Mouse (Mus musculus) sigmoid colon, adult 10 weeks (tissue): ENCODE data around the gene Nrgn. TPM values are rescaled to one million over a fixed set of nuclear protein-coding genes. Genes with fewer than 3 reads are reported as not detected.

ENCODE experiments used
- polyA plus RNA-seq: library from polyadenylated mRNA; stranded (reverse); fragments of 350-450 nt; fragmentation: Illumina TruSeq; extraction: RNeasy Lipid Tissue Mini Kit (QIAGEN cat#74804); gene quantifications from one replicate; pipeline ENCODE4 v1.2.3, GENCODE M21; 2014; ENCODE audit warnings: low read depth, low replicate concordance

Nrgn gene
- 0.50 TPM for polyA plus RNA-seq

DNA sequence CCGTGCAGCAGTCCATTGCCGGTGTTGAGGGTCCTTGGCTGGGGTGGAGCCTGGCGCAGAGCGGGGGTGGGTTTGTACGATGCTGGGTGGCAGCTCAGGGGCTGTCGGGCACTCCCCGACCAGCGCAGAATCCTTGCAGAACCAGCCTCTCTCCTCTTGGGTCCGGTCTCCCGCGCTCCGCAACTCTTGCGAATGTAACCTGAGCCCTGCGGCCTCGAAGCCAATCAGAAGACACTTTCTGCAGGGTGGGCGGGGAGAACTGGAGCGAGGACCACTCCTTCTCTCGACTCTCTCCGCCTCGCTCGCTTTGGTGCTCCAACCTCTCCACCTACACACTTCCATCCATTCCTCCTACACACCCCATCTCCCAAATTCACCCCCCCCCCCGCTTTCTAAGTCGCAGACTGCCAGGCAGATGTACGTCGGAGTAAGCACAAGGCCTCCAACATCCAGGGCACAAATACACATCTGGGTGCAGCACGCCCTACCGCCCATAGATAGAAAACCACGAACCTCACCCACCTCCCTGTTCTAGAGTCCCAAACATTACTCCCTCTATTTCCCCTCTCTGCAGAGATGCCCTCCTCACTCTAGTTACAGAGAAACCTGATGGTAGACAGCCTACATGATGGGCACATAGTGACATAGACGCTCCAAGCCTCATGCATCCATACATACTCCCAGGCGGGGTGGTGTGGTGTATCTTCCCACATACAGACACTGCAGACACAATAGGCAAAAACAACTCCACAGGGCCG lies at the start of gene Nrgn:
TSS of gene Nrgn (minus strand) at position 369 of the 758 bp plus-strand sequence.

DNA sequence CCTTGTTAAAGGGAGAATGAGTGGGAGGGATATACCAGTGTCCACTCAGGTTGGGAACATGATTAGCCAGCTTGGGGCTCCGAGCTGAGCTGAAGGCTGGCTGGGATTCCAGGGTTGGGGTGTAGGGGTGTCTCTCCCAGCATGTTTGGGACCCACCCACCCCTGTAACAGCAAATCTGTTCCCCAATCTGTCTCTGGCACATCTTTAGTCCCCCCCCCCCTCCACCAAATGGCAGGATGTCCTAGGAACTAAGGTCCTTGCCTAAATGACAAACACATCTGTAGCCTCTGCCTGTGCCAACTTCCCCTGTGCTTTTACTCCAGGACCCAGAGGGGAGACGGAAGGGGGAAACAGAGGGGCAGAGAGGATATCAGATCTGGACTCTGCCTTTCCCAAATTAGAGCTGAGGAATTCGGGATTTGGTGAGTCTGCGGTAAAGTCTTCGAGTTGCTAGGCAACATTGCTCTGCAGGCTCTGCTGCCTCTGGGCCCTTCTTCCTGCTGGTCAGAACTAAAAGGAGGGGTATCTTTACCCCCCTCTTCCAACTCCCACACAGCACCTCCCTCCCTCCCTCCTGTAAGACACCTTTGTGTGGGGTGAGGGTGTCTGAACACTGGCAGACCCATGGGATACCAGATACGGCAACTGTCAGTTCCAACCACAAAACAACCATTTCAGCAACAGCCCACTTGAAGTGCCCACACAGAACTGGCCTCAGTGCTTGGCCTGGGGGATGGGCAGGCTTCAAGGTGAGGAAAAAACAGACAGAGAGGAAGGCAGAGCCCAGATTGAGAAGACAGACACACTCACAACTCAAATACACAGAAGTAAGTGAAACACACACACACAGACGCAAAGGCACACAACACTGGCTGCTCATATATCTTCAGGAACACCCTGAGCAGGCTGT lies 2.4 kb upstream of the Nrgn start, which contains the start of gene Siae:
TSS of gene Siae (plus strand) at position 861 of the 911 bp plus-strand sequence.

DNA sequence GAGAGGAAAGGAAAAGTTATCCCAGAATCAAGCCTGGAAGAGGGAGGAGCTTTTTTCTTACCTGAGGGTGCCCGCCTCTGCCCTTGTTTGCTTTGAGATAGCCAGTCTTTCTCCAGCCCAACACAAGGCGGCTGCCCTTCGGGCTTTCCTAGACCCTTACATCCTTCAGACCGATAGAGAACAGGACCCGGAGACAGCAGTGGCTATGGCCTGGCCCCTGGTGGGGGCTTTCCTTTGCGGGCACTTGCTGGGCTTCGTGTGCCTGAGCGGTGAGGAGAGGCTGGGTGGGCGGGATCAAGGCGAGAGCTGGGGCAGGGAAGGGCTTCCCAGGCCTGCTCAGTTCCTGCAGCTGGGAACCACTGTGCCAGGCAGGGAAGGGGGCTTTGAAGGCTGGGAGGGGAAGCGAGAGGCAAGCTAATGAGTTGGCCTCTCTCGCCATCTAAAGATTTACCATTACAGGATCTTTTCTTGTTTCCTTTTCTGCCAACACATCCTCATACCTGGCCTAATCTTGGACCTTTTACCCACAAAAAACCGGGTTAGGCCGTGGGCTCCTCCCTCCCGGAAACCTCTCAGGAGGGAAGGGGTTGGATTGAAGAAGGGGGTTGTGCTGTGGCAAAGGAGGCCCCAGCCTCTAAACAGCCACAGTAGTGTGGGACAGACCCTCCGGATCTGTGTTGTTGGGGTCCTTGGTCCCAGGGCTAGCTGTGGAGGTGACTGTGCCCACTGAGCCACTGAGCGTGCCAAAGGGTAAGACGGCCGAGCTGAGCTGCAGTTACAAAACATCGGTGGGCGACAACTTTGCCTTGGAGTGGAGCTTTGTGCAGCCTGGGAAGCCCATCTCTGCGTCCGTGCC lies 13.3 kb downstream of the Nrgn start, which contains the start of gene Vsig2:
TSS of gene Vsig2 (plus strand) at position 86 of the 856 bp plus-strand sequence.

DNA sequence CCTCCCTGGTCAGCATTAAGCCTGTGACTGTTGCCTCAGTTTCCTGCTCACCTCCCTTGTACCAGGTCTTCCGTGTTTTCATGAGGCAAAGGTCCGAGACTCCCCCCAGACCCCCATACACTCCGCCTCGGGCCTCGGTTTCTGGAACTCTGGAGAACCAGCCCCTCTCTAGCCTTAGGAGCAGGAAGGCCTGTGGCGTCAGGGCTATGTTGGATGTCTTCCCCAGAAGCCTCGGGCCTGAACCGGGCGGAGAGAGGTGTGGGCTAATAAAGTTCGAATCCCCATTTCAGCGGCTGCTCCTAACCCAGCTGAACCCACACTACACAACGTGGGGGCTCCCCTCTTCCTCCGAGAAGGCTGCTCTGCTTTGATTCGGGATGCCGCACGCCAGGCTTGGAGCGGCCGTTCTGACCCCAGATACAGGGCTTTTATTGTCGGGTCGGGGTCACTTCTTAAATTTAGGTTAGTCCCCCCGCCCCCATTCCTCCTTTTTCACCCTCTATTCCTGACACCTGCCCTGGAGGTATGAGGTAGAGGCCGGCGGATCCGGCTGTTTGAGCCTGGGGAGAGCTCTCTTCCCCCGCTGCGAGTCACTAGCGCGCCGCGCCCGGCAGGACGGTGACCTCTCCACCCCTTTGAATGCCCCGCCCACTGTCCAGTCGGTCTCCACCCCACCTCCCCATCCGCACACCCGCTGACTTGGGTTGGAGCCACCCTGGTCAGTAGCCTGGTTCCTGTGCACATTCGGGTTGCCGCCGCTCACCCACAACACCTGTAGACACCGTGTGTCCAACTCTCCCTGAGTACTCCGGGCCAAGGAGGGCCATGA lies 25.1 kb downstream of the Nrgn start, which contains the start of gene Esam:
TSS of gene Esam (plus strand) at position 683 of the 829 bp plus-strand sequence.

Other genes starting within 250 kb of the Nrgn start
- 5.7 TPM for gene Ccdc15, start 204.5 kb downstream of the Nrgn start, polyA plus RNA-seq
- 0.82 TPM for gene Hepacam, start 185.6 kb downstream of the Nrgn start, polyA plus RNA-seq
- 1.5 TPM for gene Robo4, start 151.0 kb downstream of the Nrgn start, polyA plus RNA-seq
- not detected for gene Robo3, start 119.7 kb downstream of the Nrgn start, polyA plus RNA-seq
- 64.3 TPM for gene Msantd2, start 63.6 kb downstream of the Nrgn start, polyA plus RNA-seq
- 7.3 TPM for gene Esam, start 24.8 kb downstream of the Nrgn start, polyA plus RNA-seq
- 2.4 TPM for gene Vsig2, start 13.6 kb downstream of the Nrgn start, polyA plus RNA-seq
- gene Siae, start 2.8 kb upstream of the Nrgn start, polyA plus RNA-seq = 29.7 TPM
- 9.0 TPM for gene Spa17, start 60.8 kb upstream of the Nrgn start, polyA plus RNA-seq
- 44.5 TPM for gene Tbrg1, start 104.4 kb upstream of the Nrgn start, polyA plus RNA-seq
- gene Panx3, start 116.3 kb upstream of the Nrgn start, polyA plus RNA-seq = not detected
- gene Olfr160, start 163.3 kb upstream of the Nrgn start, polyA plus RNA-seq = not detected
- not detected for gene Olfr874, start 192.2 kb upstream of the Nrgn start, polyA plus RNA-seq
- not detected for gene Olfr875, start 219.0 kb upstream of the Nrgn start, polyA plus RNA-seq